Mouse (Mus musculus) neural tube, embryonic 13.5 days (tissue): ENCODE measurements around the gene Pawr. TPM values are rescaled to one million over a fixed set of nuclear protein-coding genes. Genes with fewer than 3 reads are reported as not detected.

Source experiments
- ATAC-seq: fragments of 200-750 bp; cut with Nextera tagmentation; 2 replicates; pipeline ENCODE4 v1.8.0; 2017; ENCODE audit warnings: low read depth, mild to moderate bottlenecking, moderate TSS enrichment, moderate library complexity
- H3K27ac ChIP-seq: fragments of 300-500 bp; sonication (generic); replicated peaks from 2 replicates; pipeline ENCODE4 v1.5.1; 2015; ENCODE audit warnings: moderate library complexity, mild to moderate bottlenecking, inconsistent platforms
- H3K27me3 ChIP-seq: fragments of 300-500 bp; sonication (generic); 2 replicates; pipeline ENCODE4 v1.6.1; 2015; ENCODE audit warnings: mild to moderate bottlenecking, inconsistent platforms
- H3K36me3 ChIP-seq: fragments of 300-500 bp; sonication (generic); 2 replicates; pipeline ENCODE4 v1.6.1; 2015; ENCODE audit warnings: mild to moderate bottlenecking, inconsistent platforms
- H3K4me1 ChIP-seq: fragments of 300-500 bp; sonication (generic); replicated peaks from 2 replicates; pipeline ENCODE4 v1.6.1; 2015; ENCODE audit warnings: inconsistent platforms
- H3K4me2 ChIP-seq: fragments of 300-500 bp; sonication (generic); 2 replicates; pipeline ENCODE4 v1.6.1; 2015; ENCODE audit warnings: inconsistent platforms, mild to moderate bottlenecking, moderate library complexity
- H3K4me3 ChIP-seq: fragments of 300-500 bp; sonication (generic); 2 replicates; pipeline ENCODE4 v1.5.1; 2015; ENCODE audit warnings: mild to moderate bottlenecking, inconsistent platforms
- H3K9ac ChIP-seq: fragments of 300-500 bp; sonication (generic); 2 replicates; pipeline ENCODE4 v1.6.1; 2015; ENCODE audit warnings: moderate library complexity, mild to moderate bottlenecking, inconsistent platforms
- H3K9me3 ChIP-seq: fragments of 300-500 bp; sonication (generic); 2 replicates; pipeline ENCODE4 v1.6.1; 2016; ENCODE audit warnings: inconsistent platforms
- WGBS: fragments of 180-500 bp; shearing (Covaris S2); methylation state at CpG from one replicate; pipeline ENCODE4 v1.1.7; 2015; 5-methylcytosine and 5-hydroxymethylcytosine counted together
- polyA plus RNA-seq: library from polyadenylated mRNA; unstranded; fragments of >200 nt; fragmentation: Nextera tagmentation; extraction: Ambion mirVana; gene quantifications from 2 replicates; pipeline ENCODE4 v1.2.1, GENCODE M21; 2015

The Pawr gene
- polyA plus RNA-seq, 1 experiment from 2014 or later: 4.8 TPM

- 80% methylated on average over 7 of the region's 7 CpGs for WGBS
- H3K27me3 ChIP-seq: no peaks in the 10 kb centered on the region
- H3K4me1 ChIP-seq: no peaks in the 10 kb centered on the region
- H3K4me2 ChIP-seq: no peak overlapping the region
- no peaks in the 10 kb centered on the region for H3K9me3 ChIP-seq
- H3K36me3 ChIP-seq: no peaks in the 10 kb centered on the region
- H3K4me3 ChIP-seq: no peak overlapping the region
- H3K9ac ChIP-seq: no peak overlapping the region
- no peak overlapping the region for H3K27ac ChIP-seq
- ATAC-seq: no peak
Measured at GRCm38 (mm10) chr10:108294766-108295165, 37.2 kb upstream of the Pawr start.

GRCm38 (mm10) chr10:108296446-108296845 lies 35.5 kb upstream of the Pawr start:
- H3K27me3 ChIP-seq: no peaks in the 10 kb centered on the region
- H3K36me3 ChIP-seq: no peaks in the 10 kb centered on the region
- H3K4me2 ChIP-seq: no peak overlapping the region
- 91% methylated on average over 7 of the region's 7 CpGs for WGBS
- no peak overlapping the region for H3K9ac ChIP-seq
- H3K4me3 ChIP-seq: no peak overlapping the region
- H3K4me1 ChIP-seq: peaks cover 2% of the 10 kb centered on the region; the same call in 1 of the 2 replicates
- no peak overlapping the region for H3K27ac ChIP-seq
- no peaks in the 10 kb centered on the region for H3K9me3 ChIP-seq
- ATAC-seq: no peak

GRCm38 (mm10) chr10:108298261-108298660 lies 33.7 kb upstream of the Pawr start:
- Histone ChIP-seq H3K4me1 (peaks cover 2% of the 10 kb centered on the region; the same call in 1 of the 2 replicates), H3K9ac (no peak overlapping the region), H3K27me3 (no peaks in the 10 kb centered on the region), H3K4me2 (no peak overlapping the region), H3K9me3 (no peaks in the 10 kb centered on the region), H3K27ac (no peak overlapping the region), H3K36me3 (no peaks in the 10 kb centered on the region), H3K4me3 (no peak overlapping the region)
- 94% methylated on average over 13 of the region's 13 CpGs for WGBS
- no peak for ATAC-seq

- Histone ChIP-seq H3K4me1 (peaks cover 2% of the 10 kb centered on the region; the same call in 1 of the 2 replicates), H3K9me3 (no peaks in the 10 kb centered on the region), H3K27ac (no peak overlapping the region), H3K36me3 (no peaks in the 10 kb centered on the region), H3K9ac (no peak overlapping the region), H3K27me3 (no peaks in the 10 kb centered on the region), H3K4me3 (no peak overlapping the region), H3K4me2 (no peak overlapping the region)
- WGBS: 84% methylated on average over 17 of the region's 17 CpGs
- no peak for ATAC-seq
Measured at GRCm38 (mm10) chr10:108298841-108299545, 32.9 kb upstream of the Pawr start.

GRCm38 (mm10) chr10:108299828-108300227 lies 32.1 kb upstream of the Pawr start:
- Histone ChIP-seq H3K4me2 (no peak overlapping the region), H3K27ac (no peak overlapping the region), H3K36me3 (no peaks in the 10 kb centered on the region), H3K9me3 (no peaks in the 10 kb centered on the region), H3K9ac (no peak overlapping the region), H3K4me1 (peaks cover 2% of the 10 kb centered on the region; the same call in 1 of the 2 replicates), H3K4me3 (no peak overlapping the region), H3K27me3 (no peaks in the 10 kb centered on the region)
- WGBS: 65% methylated on average over 11 of the region's 11 CpGs
- ATAC-seq: no peak

- Histone ChIP-seq H3K27ac (no peak overlapping the region), H3K27me3 (no peaks in the 10 kb centered on the region), H3K4me2 (peak overlapping the region; percentile 42), H3K4me1 (peaks cover 2% of the 10 kb centered on the region; the same call in 1 of the 2 replicates), H3K9me3 (no peaks in the 10 kb centered on the region), H3K9ac (no peak overlapping the region), H3K36me3 (no peaks in the 10 kb centered on the region), H3K4me3 (no peak overlapping the region)
- 14% methylated on average over 19 of the region's 19 CpGs for WGBS
- peak; percentile 63 for ATAC-seq
Measured at GRCm38 (mm10) chr10:108300843-108301242, 31.1 kb upstream of the Pawr start.

- Histone ChIP-seq H3K9me3 (no peaks in the 10 kb centered on the region), H3K36me3 (no peaks in the 10 kb centered on the region), H3K4me2 (no peak overlapping the region), H3K9ac (no peak overlapping the region), H3K4me1 (no peaks in the 10 kb centered on the region), H3K27ac (peak overlapping the region; percentile 24; the same call in 1 of the 2 replicates), H3K27me3 (no peaks in the 10 kb centered on the region), H3K4me3 (no peak overlapping the region)
- 69% methylated on average over 11 of the region's 11 CpGs for WGBS
- ATAC-seq: peak; percentile 36; the same call in 1 of the 2 replicates
Measured at GRCm38 (mm10) chr10:108307772-108308171, 24.1 kb upstream of the Pawr start.

- Histone ChIP-seq H3K36me3 (no peaks in the 10 kb centered on the region), H3K27me3 (no peaks in the 10 kb centered on the region), H3K27ac (no peak overlapping the region), H3K9ac (no peak overlapping the region), H3K4me1 (no peaks in the 10 kb centered on the region), H3K9me3 (no peaks in the 10 kb centered on the region), H3K4me3 (no peak overlapping the region), H3K4me2 (no peak overlapping the region)
- WGBS: 89% methylated on average over 5 of the region's 5 CpGs
- no peak for ATAC-seq
Measured at GRCm38 (mm10) chr10:108310195-108310594, 21.7 kb upstream of the Pawr start.

GRCm38 (mm10) chr10:108311396-108311795 lies 20.5 kb upstream of the Pawr start:
- Histone ChIP-seq H3K36me3 (no peaks in the 10 kb centered on the region), H3K9me3 (no peaks in the 10 kb centered on the region), H3K9ac (no peak overlapping the region), H3K4me2 (no peak overlapping the region), H3K27ac (no peak overlapping the region), H3K4me3 (no peak overlapping the region), H3K4me1 (no peaks in the 10 kb centered on the region), H3K27me3 (no peaks in the 10 kb centered on the region)
- 88% methylated on average over 3 of the region's 3 CpGs for WGBS
- no peak for ATAC-seq

- WGBS: 25% methylated on average over 6 of the region's 6 CpGs
- H3K4me3 ChIP-seq: no peak overlapping the region
- no peaks in the 10 kb centered on the region for H3K9me3 ChIP-seq
- no peaks in the 10 kb centered on the region for H3K4me1 ChIP-seq
- H3K9ac ChIP-seq: no peak overlapping the region
- no peaks in the 10 kb centered on the region for H3K27me3 ChIP-seq
- ATAC-seq: no peak
- no peaks in the 10 kb centered on the region for H3K36me3 ChIP-seq
- H3K4me2 ChIP-seq: no peak overlapping the region
- H3K27ac ChIP-seq: no peak overlapping the region
Measured at GRCm38 (mm10) chr10:108313845-108314244, 18.1 kb upstream of the Pawr start.

GRCm38 (mm10) chr10:108314396-108314795 lies 17.5 kb upstream of the Pawr start:
- H3K4me1 ChIP-seq: no peaks in the 10 kb centered on the region
- H3K36me3 ChIP-seq: no peaks in the 10 kb centered on the region
- no peaks in the 10 kb centered on the region for H3K9me3 ChIP-seq
- no peak overlapping the region for H3K4me2 ChIP-seq
- H3K27me3 ChIP-seq: no peaks in the 10 kb centered on the region
- no peak for ATAC-seq
- no peak overlapping the region for H3K9ac ChIP-seq
- H3K27ac ChIP-seq: no peak overlapping the region
- no peak overlapping the region for H3K4me3 ChIP-seq
- 90% methylated on average over 8 of the region's 8 CpGs for WGBS

- H3K4me1 ChIP-seq: no peaks in the 10 kb centered on the region
- H3K4me2 ChIP-seq: no peak overlapping the region
- 97% methylated on average over 7 of the region's 7 CpGs for WGBS
- no peak for ATAC-seq
- no peak overlapping the region for H3K27ac ChIP-seq
- no peaks in the 10 kb centered on the region for H3K9me3 ChIP-seq
- H3K36me3 ChIP-seq: no peaks in the 10 kb centered on the region
- no peaks in the 10 kb centered on the region for H3K27me3 ChIP-seq
- H3K4me3 ChIP-seq: no peak overlapping the region
- H3K9ac ChIP-seq: no peak overlapping the region
Measured at GRCm38 (mm10) chr10:108315236-108315635, 16.7 kb upstream of the Pawr start.

GRCm38 (mm10) chr10:108328356-108328755 lies 3.6 kb upstream of the Pawr start:
- Histone ChIP-seq H3K27ac (no peak overlapping the region), H3K27me3 (peaks cover 26% of the 10 kb centered on the region), H3K36me3 (no peaks in the 10 kb centered on the region), H3K9me3 (no peaks in the 10 kb centered on the region), H3K4me3 (no peak overlapping the region), H3K9ac (no peak overlapping the region), H3K4me1 (peaks cover 10% of the 10 kb centered on the region; the same call in 1 of the 2 replicates), H3K4me2 (no peak overlapping the region)
- no peak for ATAC-seq
- 91% methylated on average over 7 of the region's 7 CpGs for WGBS
